Mouse (Mus musculus) brain, embryonic 14.5 days (tissue): ENCODE results near the gene Plin2.

ENCODE experiments used
- CTCF ChIP-seq: fragments of 200-500 bp; IDR thresholded peaks from 2 replicates; pipeline ENCODE4 v1.5.1; 2012; ENCODE audit warnings: inconsistent platforms, mild to moderate bottlenecking, moderate library complexity, borderline replicate concordance; ENCODE audit not compliant: insufficient read depth, insufficient read length; ENCODE audit errors: extremely low read depth
- POLR2A ChIP-seq: fragments of 200-500 bp; IDR thresholded peaks from 2 replicates; pipeline ENCODE4 v1.6.1; 2012; ENCODE audit warnings: mild to moderate bottlenecking, inconsistent platforms, borderline replicate concordance; ENCODE audit not compliant: poor library complexity, insufficient read depth, insufficient read length, severe bottlenecking; ENCODE audit errors: extremely low read depth

DNA sequence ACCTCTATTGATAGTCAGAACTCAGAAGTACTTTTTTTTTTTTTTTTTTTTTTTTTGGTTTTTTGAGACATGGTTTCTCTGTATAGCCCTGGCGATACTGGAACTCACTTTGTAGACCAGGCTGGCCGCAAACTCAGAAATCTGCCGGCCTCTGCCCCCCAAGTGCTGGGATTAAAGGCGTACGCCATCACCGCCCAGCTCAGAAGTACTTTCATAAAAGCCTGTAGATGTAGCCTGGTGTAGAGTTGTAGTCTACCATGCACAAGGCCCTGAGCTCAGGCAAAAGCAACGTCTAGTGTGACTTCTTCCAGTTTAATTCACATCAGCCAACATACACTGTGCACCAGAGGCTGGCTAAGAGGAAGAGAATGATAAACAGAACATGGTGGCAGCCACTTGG is 23.1 kb upstream of the Plin2 start:
- TF ChIP-seq CTCF (no peak), POLR2A (no peak)
